Mouse (Mus musculus): ENCODE data around the gene Hmbs. TPM values are rescaled to one million over a fixed set of nuclear protein-coding genes. Genes with fewer than 3 reads are reported as not detected.

Hmbs gene
- total RNA-seq, 2 experiments from 2014 or later, result 240 to 537 TPM

DNA sequence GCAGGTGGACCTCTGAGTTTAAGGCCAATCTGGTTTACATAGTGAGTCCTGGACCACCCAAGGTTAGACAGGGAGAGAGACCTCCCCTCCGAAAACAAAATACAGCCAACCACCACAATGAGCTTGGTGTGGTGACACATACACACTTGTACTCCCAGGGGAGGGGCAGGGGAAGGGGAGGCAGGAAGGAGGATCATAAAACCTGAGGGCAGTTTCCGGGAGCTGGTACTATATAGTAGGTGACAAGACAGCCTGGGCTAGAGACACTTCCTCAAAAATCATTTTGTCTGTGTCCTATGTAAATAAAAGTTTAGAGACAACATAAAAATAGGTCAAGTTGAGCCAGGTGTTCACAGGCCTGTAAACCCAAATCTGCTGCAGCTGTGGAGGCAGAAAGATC lies 36.8 kb downstream of the Hmbs start:
- ATAC-seq (replicated peaks; ENCODE audit: low FRiP score, low TSS enrichment, poor library complexity, severe bottlenecking), result no peak

DNA sequence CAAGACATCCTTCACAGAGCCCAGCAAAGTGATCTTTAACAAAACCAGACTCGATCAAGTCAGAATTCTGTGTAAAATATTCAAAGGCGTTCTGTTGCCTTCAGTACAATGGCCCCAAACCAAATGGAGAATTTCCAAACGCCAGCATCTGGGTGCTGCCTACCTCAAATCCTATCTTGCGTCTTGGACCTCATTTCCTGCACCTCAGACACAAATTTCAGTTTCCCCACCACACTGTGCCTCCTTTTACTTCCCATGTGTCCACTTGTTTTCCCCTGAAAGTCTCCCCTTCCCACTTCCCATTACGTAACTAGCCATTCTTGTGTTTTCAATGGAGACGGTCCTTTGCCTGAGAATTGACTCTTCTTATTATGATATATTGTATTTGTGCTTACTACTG lies 37.5 kb downstream of the Hmbs start:
- no peak for ATAC-seq (replicated peaks; ENCODE audit: low FRiP score, low TSS enrichment, poor library complexity, severe bottlenecking)

- peak; percentile 100 for ATAC-seq (replicated peaks; ENCODE audit: low FRiP score, low TSS enrichment, poor library complexity, severe bottlenecking)
Measured at GRCm38 (mm10) chr9:44305466-44306079, 38.5 kb downstream of the Hmbs start, which contains the start of gene Hinfp. TSS of gene Hinfp (minus strand) at chr9:44305671.

- peak; percentile 94 for ATAC-seq (replicated peaks; ENCODE audit: low FRiP score, low TSS enrichment, poor library complexity, severe bottlenecking)
Measured at GRCm38 (mm10) chr9:44300001-44300400, 44.0 kb downstream of the Hmbs start.

GRCm38 (mm10) chr9:44292490-44292889 lies 51.5 kb downstream of the Hmbs start:
- ATAC-seq (replicated peaks; ENCODE audit: low FRiP score, low TSS enrichment, poor library complexity, severe bottlenecking), result no peak

GRCm38 (mm10) chr9:44288959-44289291 lies 55.1 kb downstream of the Hmbs start:
- no peak; the same call in 1 of the 2 replicates for ATAC-seq (replicated peaks; ENCODE audit: low FRiP score, low TSS enrichment, poor library complexity, severe bottlenecking)

DNA sequence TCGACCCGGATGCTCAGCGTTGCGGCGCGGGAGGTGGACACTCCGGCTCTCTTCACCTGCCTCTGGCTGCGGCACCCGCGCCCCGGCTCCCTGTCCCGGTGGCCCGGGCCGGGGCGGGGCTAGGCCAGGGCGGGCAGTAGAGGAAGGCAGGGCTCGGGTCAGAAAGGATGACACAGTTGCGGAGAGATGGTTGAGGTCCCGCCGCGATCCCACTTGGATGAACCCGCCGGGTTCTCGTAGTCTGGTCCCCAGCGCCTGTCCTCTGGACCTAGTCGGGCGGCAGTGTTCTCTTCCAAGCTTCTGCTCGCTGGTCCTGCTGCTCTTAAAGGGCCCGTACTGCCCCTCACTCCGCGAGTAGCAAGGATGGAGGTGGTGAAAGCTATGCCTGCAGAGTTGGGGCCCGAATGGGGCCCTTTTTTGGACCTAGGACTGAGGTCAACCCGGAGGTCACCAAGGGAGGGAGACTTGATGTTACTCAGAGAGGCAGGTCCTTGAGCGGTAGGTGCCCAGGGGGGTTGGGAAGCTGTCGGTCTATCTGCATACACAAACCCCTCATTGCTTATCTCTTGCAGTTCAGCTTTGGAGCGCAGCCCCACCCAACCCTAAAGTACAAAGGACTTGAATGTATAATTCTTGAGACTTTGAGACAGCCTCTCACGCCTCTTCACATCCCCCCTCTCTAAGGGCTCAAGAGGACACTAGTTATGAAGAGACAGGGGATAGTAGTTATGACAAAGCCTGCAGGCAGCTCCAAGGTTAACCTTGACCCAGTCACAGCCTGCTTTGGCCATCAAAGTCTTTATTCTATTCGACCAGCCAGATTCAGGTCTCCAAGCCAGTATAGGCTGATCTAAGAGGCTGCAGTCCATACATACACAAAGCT lies 55.7 kb downstream of the Hmbs start, which contains the start of gene Abcg4:
Gene Abcg4, minus strand, starts transcription at position 540 of the 883 bp plus-strand sequence.
- peak; percentile 86 for ATAC-seq (replicated peaks; ENCODE audit: low FRiP score, low TSS enrichment, poor library complexity, severe bottlenecking)

DNA sequence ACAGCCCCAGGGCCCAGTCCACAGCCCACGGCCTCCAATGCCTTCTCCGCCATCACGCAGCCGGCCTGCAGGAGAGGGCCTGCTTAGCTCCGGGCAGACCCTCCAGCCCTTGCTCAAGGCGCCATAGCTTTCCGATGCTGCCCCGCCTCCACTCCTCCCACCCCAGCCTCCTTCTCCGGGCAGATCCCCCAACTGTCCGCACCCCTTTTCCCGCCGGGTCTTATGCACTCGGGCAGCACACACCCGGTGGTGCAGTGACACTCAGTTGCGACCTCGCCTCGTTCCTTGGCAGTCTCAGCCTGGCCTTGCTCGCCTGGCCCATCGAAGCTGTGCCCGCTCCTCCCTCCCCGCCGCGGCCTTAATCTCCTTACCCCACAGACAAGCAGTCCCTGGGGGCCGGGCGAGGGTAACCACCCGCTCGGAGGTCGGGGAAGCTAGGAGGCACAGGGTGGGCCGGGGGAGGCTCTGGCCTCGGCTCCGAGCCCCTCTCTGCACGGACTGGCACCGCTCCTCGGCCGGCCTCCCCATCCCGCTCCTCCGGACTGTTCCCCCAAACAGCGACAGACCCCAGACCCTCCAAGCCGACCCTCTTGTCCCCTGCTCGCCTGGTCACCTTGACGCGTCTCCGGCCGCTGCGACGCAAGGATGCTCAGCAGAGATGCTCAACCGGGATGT lies 56.5 kb downstream of the Hmbs start:
- peak; percentile 42 for ATAC-seq (replicated peaks; ENCODE audit: low FRiP score, low TSS enrichment, poor library complexity, severe bottlenecking)

- no peak for ATAC-seq (replicated peaks; ENCODE audit: low FRiP score, low TSS enrichment, poor library complexity, severe bottlenecking)
Measured at GRCm38 (mm10) chr9:44287003-44287400, 57.0 kb downstream of the Hmbs start.

Other genes with a start within 250 kb of the Hmbs start
- gene Mfrp, start 242.5 kb downstream of the Hmbs start, total RNA-seq (2014; fragmentation: Nextera tagmentation), result 0.30 TPM in 1 of 2 replicates, not detected in the other
- gene Mfrp, start 242.5 kb downstream of the Hmbs start, total RNA-seq (2017), result not detected in 2 replicates
- not detected in 2 replicates for gene C1qtnf5, start 237.0 kb downstream of the Hmbs start, total RNA-seq (2014; fragmentation: Nextera tagmentation)
- gene C1qtnf5, start 237.0 kb downstream of the Hmbs start, total RNA-seq (2017), result not detected in 2 replicates
- not detected in 2 replicates for gene Gm49380, start 230.7 kb downstream of the Hmbs start, total RNA-seq (2014; fragmentation: Nextera tagmentation)
- not detected in 2 replicates for gene Gm49380, start 230.7 kb downstream of the Hmbs start, total RNA-seq (2017)
- gene Rnf26, start 230.7 kb downstream of the Hmbs start, total RNA-seq (2014; fragmentation: Nextera tagmentation), result 46.0 and 52.5 TPM in 2 replicates
- 13.5 and 20.9 TPM in 2 replicates for gene Rnf26, start 230.7 kb downstream of the Hmbs start, total RNA-seq (2017)
- not detected in 2 replicates for gene Mcam, start 209.8 kb downstream of the Hmbs start, total RNA-seq (2014; fragmentation: Nextera tagmentation)
- gene Mcam, start 209.8 kb downstream of the Hmbs start, total RNA-seq (2017), result 0.09 TPM in 1 of 2 replicates, not detected in the other
- 36.5 and 38.8 TPM in 2 replicates for gene Cbl, start 110.2 kb downstream of the Hmbs start, total RNA-seq (2014; fragmentation: Nextera tagmentation)
- 8.4 and 39.5 TPM in 2 replicates for gene Cbl, start 110.2 kb downstream of the Hmbs start, total RNA-seq (2017)
- not detected in 2 replicates for gene Ccdc153, start 103.6 kb downstream of the Hmbs start, total RNA-seq (2014; fragmentation: Nextera tagmentation)
- not detected in 2 replicates for gene Ccdc153, start 103.6 kb downstream of the Hmbs start, total RNA-seq (2017)
- not detected in 2 replicates for gene Pdzd3, start 92.8 kb downstream of the Hmbs start, total RNA-seq (2014; fragmentation: Nextera tagmentation)
- gene Pdzd3, start 92.8 kb downstream of the Hmbs start, total RNA-seq (2017), result not detected in 2 replicates
- gene Nlrx1, start 75.6 kb downstream of the Hmbs start, total RNA-seq (2014; fragmentation: Nextera tagmentation), result 1.3 and 1.8 TPM in 2 replicates
- 0.80 and 3.1 TPM in 2 replicates for gene Nlrx1, start 75.6 kb downstream of the Hmbs start, total RNA-seq (2017)
- gene Abcg4, start 55.6 kb downstream of the Hmbs start, total RNA-seq (2014; fragmentation: Nextera tagmentation), result 82.3 and 111 TPM in 2 replicates
- gene Abcg4, start 55.6 kb downstream of the Hmbs start, total RNA-seq (2017), result 13.4 TPM in 2 replicates
- gene Hinfp, start 38.6 kb downstream of the Hmbs start, total RNA-seq (2014; fragmentation: Nextera tagmentation), result 25.3 and 43.7 TPM in 2 replicates
- 11.3 and 16.2 TPM in 2 replicates for gene Hinfp, start 38.6 kb downstream of the Hmbs start, total RNA-seq (2017)
- 11.4 and 15.1 TPM in 2 replicates for gene C2cd2l, start 23.9 kb downstream of the Hmbs start, total RNA-seq (2014; fragmentation: Nextera tagmentation)
- gene C2cd2l, start 23.9 kb downstream of the Hmbs start, total RNA-seq (2017), result 4.0 and 6.9 TPM in 2 replicates
- gene Dpagt1, start 18.2 kb downstream of the Hmbs start, total RNA-seq (2014; fragmentation: Nextera tagmentation), result 31.0 and 35.5 TPM in 2 replicates
- 7.9 and 10.1 TPM in 2 replicates for gene Dpagt1, start 18.2 kb downstream of the Hmbs start, total RNA-seq (2017)
- gene H2afx, start 9.5 kb downstream of the Hmbs start, total RNA-seq (2014; fragmentation: Nextera tagmentation), result 89.4 and 90.9 TPM in 2 replicates
- gene H2afx, start 9.5 kb downstream of the Hmbs start, total RNA-seq (2017), result 133 and 205 TPM in 2 replicates
- 16.4 and 24.5 TPM in 2 replicates for gene Vps11, start 17.4 kb upstream of the Hmbs start, total RNA-seq (2014; fragmentation: Nextera tagmentation)
- 12.8 and 15.3 TPM in 2 replicates for gene Vps11, start 17.4 kb upstream of the Hmbs start, total RNA-seq (2017)
- 45.1 and 45.6 TPM in 2 replicates for gene Hyou1, start 35.3 kb upstream of the Hmbs start, total RNA-seq (2014; fragmentation: Nextera tagmentation)
- gene Hyou1, start 35.3 kb upstream of the Hmbs start, total RNA-seq (2017), result 56.5 and 77.5 TPM in 2 replicates
- 20.5 and 32.2 TPM in 2 replicates for gene Slc37a4, start 52.6 kb upstream of the Hmbs start, total RNA-seq (2014; fragmentation: Nextera tagmentation)
- gene Slc37a4, start 52.6 kb upstream of the Hmbs start, total RNA-seq (2017), result 11.4 and 43.0 TPM in 2 replicates
- gene Rps25, start 62.9 kb upstream of the Hmbs start, total RNA-seq (2014; fragmentation: Nextera tagmentation), result 4,337 and 4,372 TPM in 2 replicates
- 1,747 and 2,464 TPM in 2 replicates for gene Rps25, start 62.9 kb upstream of the Hmbs start, total RNA-seq (2017)
- gene Trappc4, start 63.4 kb upstream of the Hmbs start, total RNA-seq (2014; fragmentation: Nextera tagmentation), result 71.6 and 116 TPM in 2 replicates
- 28.4 and 36.8 TPM in 2 replicates for gene Trappc4, start 63.4 kb upstream of the Hmbs start, total RNA-seq (2017)
- gene Ccdc84, start 74.3 kb upstream of the Hmbs start, total RNA-seq (2014; fragmentation: Nextera tagmentation), result 51.4 and 56.1 TPM in 2 replicates
- gene Ccdc84, start 74.3 kb upstream of the Hmbs start, total RNA-seq (2017), result 18.9 and 19.3 TPM in 2 replicates
- not detected in 2 replicates for gene Foxr1, start 96.9 kb upstream of the Hmbs start, total RNA-seq (2014; fragmentation: Nextera tagmentation)
- not detected in 2 replicates for gene Foxr1, start 96.9 kb upstream of the Hmbs start, total RNA-seq (2017)
- gene Upk2, start 110.7 kb upstream of the Hmbs start, total RNA-seq (2014; fragmentation: Nextera tagmentation), result not detected in 2 replicates
- gene Upk2, start 110.7 kb upstream of the Hmbs start, total RNA-seq (2017), result not detected in 2 replicates
- gene Bcl9l, start 138.6 kb upstream of the Hmbs start, total RNA-seq (2014; fragmentation: Nextera tagmentation), result 4.8 and 5.5 TPM in 2 replicates
- 0.52 and 3.7 TPM in 2 replicates for gene Bcl9l, start 138.6 kb upstream of the Hmbs start, total RNA-seq (2017)
- 0.54 and 6.2 TPM in 2 replicates for gene Cxcr5, start 217.6 kb upstream of the Hmbs start, total RNA-seq (2014; fragmentation: Nextera tagmentation)
- gene Cxcr5, start 217.6 kb upstream of the Hmbs start, total RNA-seq (2017), result 0.08 and 1.8 TPM in 2 replicates